Mouse (Mus musculus) heart, postnatal 0 days (tissue): Measurements from ENCODE around the gene Pced1a.

Experiments
- CTCF ChIP-seq: IDR thresholded peaks from 2 replicates; pipeline ENCODE4 v1.5.1; 2016; ENCODE audit warnings: antibody characterized with exemption, control low read depth, low read depth
- EP300 ChIP-seq: IDR thresholded peaks from 2 replicates; pipeline ENCODE4 v1.6.1; 2016; ENCODE audit warnings: antibody characterized with exemption, low read depth

DNA sequence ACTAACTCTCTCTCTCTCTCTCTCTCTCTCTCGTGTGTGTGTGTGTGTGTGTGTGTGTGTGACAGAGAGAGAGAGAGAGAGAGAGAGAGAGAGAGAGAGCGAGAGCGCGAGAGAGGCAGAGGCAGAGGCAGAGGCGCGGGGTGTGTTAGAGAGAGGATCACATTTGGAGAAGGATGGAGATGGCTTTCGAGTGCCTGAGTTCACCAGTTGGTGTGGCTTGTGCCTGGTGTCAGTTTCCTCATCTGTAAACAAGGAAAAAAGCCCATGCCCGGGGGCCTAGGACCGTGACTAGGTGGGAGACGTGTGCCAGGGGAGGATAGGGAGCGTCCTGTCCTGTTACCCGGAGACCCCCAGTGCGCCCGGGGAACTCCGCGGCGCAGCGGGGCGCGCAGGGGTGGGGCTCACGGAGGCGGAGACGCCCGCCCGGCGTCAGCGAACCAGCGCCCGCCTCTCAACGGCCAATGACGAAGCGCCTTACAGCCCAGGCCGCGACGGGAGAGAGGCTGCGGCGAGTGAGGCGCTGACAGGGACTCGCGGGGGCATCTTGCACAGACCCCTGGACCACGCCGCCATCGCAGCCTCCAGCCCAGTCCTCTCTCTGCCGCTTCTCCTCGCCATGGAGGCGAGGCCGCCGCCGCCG lies 25.4 kb upstream of the Pced1a start, which contains the start of gene Ptpra:
- no peak for TF ChIP-seq CTCF
- TF ChIP-seq EP300: no peak
